Mouse (Mus musculus) cerebellum, adult 2 months (tissue): Measurements from ENCODE around the gene Phlpp2. TPM values are rescaled to one million over a fixed set of nuclear protein-coding genes. Genes with fewer than 3 reads are reported as not detected.
A peak's percentile ranks its signal among the peaks of the same experiment; 100 is the strongest.
"Not testable (repeated sequence)": the region's sequence is repeated elsewhere in the genome, so short reads cannot be mapped to it uniquely, and the experiment has no call there.

Experiments used
- DNase-seq, 2 experiments: peaks; one replicate each; pipeline ENCODE4 v3.0.0; 2021
- H3K27ac ChIP-seq: fragments of 200-500 bp; 2 replicates; pipeline ENCODE4 v1.5.1; 2012; ENCODE audit warnings: low read length, control low read depth, inconsistent platforms; ENCODE audit not compliant: insufficient read depth
- H3K27me3 ChIP-seq: fragments of 200-500 bp; 2 replicates; pipeline ENCODE4 v1.6.1; 2012; ENCODE audit warnings: inconsistent platforms, mild to moderate bottlenecking, low read length, moderate library complexity; ENCODE audit not compliant: control insufficient read depth, insufficient read depth
- H3K4me1 ChIP-seq: fragments of 200-500 bp; 2 replicates; pipeline ENCODE4 v1.6.1; 2011; ENCODE audit warnings: low read length; ENCODE audit not compliant: control insufficient read depth, insufficient read depth
- H3K4me3 ChIP-seq: fragments of 200-500 bp; replicated peaks from 2 replicates; pipeline ENCODE3; 2011; ENCODE audit warnings: mild to moderate bottlenecking, low read depth, low read length, control low read depth; ENCODE audit not compliant: insufficient read depth
- CTCF ChIP-seq: fragments of 200-500 bp; IDR thresholded peaks from 2 replicates; pipeline ENCODE4 v1.5.1; 2011; ENCODE audit warnings: low read depth, mild to moderate bottlenecking, control low read depth, low read length, moderate library complexity, borderline replicate concordance; ENCODE audit not compliant: insufficient read depth
- POLR2A ChIP-seq: fragments of 200-500 bp; IDR thresholded peaks from 2 replicates; pipeline ENCODE4 v1.6.1; 2011; ENCODE audit warnings: low read length, control low read depth, borderline replicate concordance; ENCODE audit not compliant: insufficient read depth
- WGBS: fragments of 180-500 bp; shearing (Covaris S2); methylation state at CpG from one replicate; pipeline ENCODE4 v1.1.7; 2018; 5-methylcytosine and 5-hydroxymethylcytosine counted together
- polyA plus RNA-seq: library from polyadenylated mRNA; depleted of rRNA; stranded (reverse); fragments of >200 nt; gene quantifications from 2 replicates; pipeline ENCODE4 v1.2.3, GENCODE M21; 2012

Phlpp2 gene
- polyA plus RNA-seq, 1 experiment, result 19.2 TPM

DNA sequence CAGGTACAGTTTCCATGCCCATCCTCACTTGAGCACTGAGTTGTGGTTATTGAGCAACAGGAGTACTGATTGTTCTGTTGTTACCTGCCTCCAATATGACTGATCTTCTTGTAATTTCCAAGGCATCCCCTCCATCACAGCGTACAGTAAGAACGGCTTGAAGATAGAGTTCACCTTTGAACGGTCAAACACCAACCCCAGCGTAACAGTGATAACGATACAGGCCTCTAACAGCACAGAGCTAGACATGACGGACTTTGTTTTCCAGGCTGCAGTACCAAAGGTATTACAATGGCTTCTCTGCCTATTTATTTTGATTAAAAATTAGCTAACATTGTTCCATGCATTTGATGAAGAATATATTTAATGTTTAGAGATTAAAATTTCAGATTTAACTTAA is 12.9 kb upstream of the Phlpp2 start:
- WGBS, result 97% methylated on average over 6 of the region's 6 CpGs
- H3K27me3 ChIP-seq, result no peaks in the 10 kb centered on the region
- no peak for DNase-seq
- no peak overlapping the region for H3K4me3 ChIP-seq
- H3K27ac ChIP-seq, result no peak overlapping the region
- TF ChIP-seq POLR2A (no peak), CTCF (no peak)
- H3K4me1 ChIP-seq, result no peaks in the 10 kb centered on the region

DNA sequence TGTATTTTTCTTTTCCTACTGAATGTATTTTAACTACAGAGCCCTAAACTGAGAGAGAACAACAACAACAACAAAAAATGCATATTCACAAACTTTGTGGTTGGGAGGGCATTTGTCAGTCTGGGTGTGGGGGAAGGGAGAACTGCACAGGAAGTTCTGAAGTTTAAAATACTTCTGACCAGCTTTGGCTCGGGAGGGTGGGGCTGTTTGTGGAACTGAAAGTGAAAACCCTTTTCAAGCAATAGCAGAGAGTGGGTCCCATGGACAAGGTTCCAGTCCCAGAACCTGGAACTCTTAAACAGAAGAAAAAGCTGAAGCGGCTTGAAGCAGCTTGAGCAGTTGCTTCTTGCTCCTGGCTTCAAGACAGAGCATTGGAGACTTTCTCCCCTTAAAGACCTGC is 4.9 kb upstream of the Phlpp2 start:
- no peak for DNase-seq
- TF ChIP-seq POLR2A (no peak), CTCF (no peak)
- Histone ChIP-seq H3K4me3 (no peak overlapping the region), H3K27ac (no peak overlapping the region), H3K4me1 (peaks cover 6% of the 10 kb centered on the region), H3K27me3 (no peaks in the 10 kb centered on the region)
- WGBS, result 89% methylated on average over 2 of the region's 2 CpGs

DNA sequence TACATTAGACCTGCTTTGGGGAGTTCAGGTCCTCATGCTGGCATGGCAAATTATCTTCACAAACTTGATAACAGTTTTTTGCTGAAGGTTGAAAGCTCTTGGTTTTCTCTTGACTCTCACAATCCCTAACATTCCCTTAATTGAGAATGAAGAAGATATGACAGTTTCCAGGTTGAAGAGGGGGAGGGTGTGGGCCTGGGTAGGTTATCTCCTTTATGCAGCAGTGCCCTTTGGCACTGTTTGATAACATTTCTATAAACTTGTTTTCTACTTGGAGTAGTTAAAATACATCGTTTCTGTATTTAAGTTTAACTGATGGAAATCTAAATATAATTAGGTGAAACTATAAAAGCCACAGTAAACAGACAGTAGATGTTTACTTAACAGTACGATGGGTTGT is 3.5 kb upstream of the Phlpp2 start:
- no peak overlapping the region for H3K27ac ChIP-seq
- peaks cover 6% of the 10 kb centered on the region for H3K4me1 ChIP-seq
- no peaks in the 10 kb centered on the region for H3K27me3 ChIP-seq
- WGBS, result 93% methylated on average over 2 of the region's 2 CpGs
- no peak for DNase-seq
- TF ChIP-seq CTCF, result no peak
- no peak for TF ChIP-seq POLR2A
- H3K4me3 ChIP-seq, result no peak overlapping the region

DNA sequence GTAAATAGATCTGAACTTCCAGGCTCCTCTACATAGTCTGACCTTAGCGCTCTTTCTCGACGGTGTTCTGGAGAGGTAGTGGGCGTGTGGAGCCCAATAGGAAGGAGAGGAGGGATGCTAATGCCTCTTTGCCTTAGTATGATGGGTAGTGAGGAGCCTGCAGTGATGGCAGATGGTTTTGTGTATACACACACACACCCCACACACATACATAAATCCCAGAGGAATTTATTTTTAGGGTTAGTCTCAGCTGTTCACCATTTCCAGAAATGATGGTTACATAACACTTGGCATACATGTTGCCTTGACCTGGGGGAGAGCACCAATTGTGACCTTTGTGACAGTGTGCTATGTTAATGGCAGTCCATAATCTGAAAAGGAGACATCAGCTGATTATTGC is 2.8 kb upstream of the Phlpp2 start:
- Histone ChIP-seq H3K4me1 (peaks cover 6% of the 10 kb centered on the region), H3K4me3 (no peak overlapping the region), H3K27me3 (no peaks in the 10 kb centered on the region), H3K27ac (peak overlapping the region; percentile 13; the same call in 1 of the 2 replicates)
- TF ChIP-seq CTCF (no peak), POLR2A (no peak)
- WGBS, result 17% methylated on average over 4 of the region's 4 CpGs
- DNase-seq, result peak in 1 of 2 experiments; percentile 30

- 95% methylated on average over 5 of the region's 5 CpGs for WGBS
- no peak for DNase-seq
- Histone ChIP-seq H3K4me3 (no peak overlapping the region), H3K27me3 (no peaks in the 10 kb centered on the region), H3K4me1 (peaks cover 6% of the 10 kb centered on the region), H3K27ac (no peak overlapping the region)
- no peak for TF ChIP-seq CTCF
- no peak for TF ChIP-seq POLR2A
Measured at GRCm38 (mm10) chr8:109866690-109867089, 1.7 kb upstream of the Phlpp2 start.

GRCm38 (mm10) chr8:109868680-109869361 is 479 bp downstream of the Phlpp2 start:
- Histone ChIP-seq H3K27me3 (no peaks in the 10 kb centered on the region), H3K4me1 (peaks cover 6% of the 10 kb centered on the region), H3K27ac (peak overlapping the region; percentile 52), H3K4me3 (peak overlapping the region; percentile 61)
- under 1% methylated on average over 74 of the region's 78 CpGs for WGBS
- DNase-seq, result peak; percentile 75 to 82
- TF ChIP-seq CTCF, result no peak
- no peak for TF ChIP-seq POLR2A

- Histone ChIP-seq H3K27ac (no peak overlapping the region), H3K27me3 (no peaks in the 10 kb centered on the region), H3K4me3 (no peak overlapping the region), H3K4me1 (peaks cover 3% of the 10 kb centered on the region; the same call in 1 of the 2 replicates)
- 89% methylated on average over 1 of the region's 1 CpGs for WGBS
- TF ChIP-seq POLR2A (no peak), CTCF (no peak)
- DNase-seq, result no peak
Measured at GRCm38 (mm10) chr8:109871056-109871455, 2.7 kb downstream of the Phlpp2 start.

DNA sequence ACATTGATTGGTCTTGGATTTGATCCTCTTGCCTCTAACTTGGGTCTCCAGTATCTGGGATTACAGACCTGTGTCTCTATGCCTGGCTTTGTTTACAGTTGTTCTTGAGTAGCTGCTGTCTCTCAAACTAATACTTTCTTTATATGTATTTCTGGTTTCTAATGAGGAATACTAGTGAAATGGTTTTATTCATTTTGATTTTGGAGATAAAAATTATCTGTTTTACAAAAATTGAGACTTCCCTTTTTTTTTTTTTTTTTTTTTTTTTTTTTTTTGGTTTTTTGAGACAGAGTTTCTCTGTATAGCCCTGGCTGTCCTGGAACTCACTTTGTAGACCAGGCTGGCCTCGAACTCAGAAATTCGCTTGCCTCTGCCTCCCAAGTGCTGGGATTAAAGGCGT is 5.5 kb downstream of the Phlpp2 start:
- H3K27ac ChIP-seq, DNase-seq, H3K27me3 ChIP-seq, H3K4me1 ChIP-seq, H3K4me3 ChIP-seq: not testable (repeated sequence)
- WGBS, result 94% methylated on average over 3 of the region's 3 CpGs
